Mouse (Mus musculus) CD4-positive, CD25-positive, alpha-beta regulatory T cell (primary cell): Measurements from ENCODE around the gene Apol6. TPM values are rescaled to one million over a fixed set of nuclear protein-coding genes. Genes with fewer than 3 reads are reported as not detected.

Experiments
- polyA plus RNA-seq: library from polyadenylated mRNA; unstranded; fragments of 100-300 nt; shearing (Covaris generic); gene quantifications from one replicate; pipeline ENCODE4 v1.2.1, GENCODE M21; 2017

Apol6 gene
- polyA plus RNA-seq = 0.12 TPM

GRCm38 (mm10) chr15:77044597-77045320, at the start of gene Apol6:
Gene Apol6, plus strand, starts transcription at chr15:77044729.

GRCm38 (mm10) chr15:77050570-77050969, 6.0 kb downstream of the Apol6 start, which contains the start of gene Mb:
Gene Mb, minus strand, starts transcription at chr15:77050670.

Other genes starting within 250 kb of the Apol6 start
- 24.9 TPM for gene Zfp251, start 173.3 kb upstream of the Apol6 start, polyA plus RNA-seq
- gene Zfp7, start 165.5 kb upstream of the Apol6 start, polyA plus RNA-seq = 20.3 TPM
- gene Gm49527, start 165.4 kb upstream of the Apol6 start, polyA plus RNA-seq = 0.51 TPM
- gene Zfp647, start 119.3 kb upstream of the Apol6 start, polyA plus RNA-seq = 1.6 TPM
- gene 1110038F14Rik, start 96.2 kb upstream of the Apol6 start, polyA plus RNA-seq = 71.1 TPM
- not detected for gene Mb, start 5.9 kb downstream of the Apol6 start, polyA plus RNA-seq